26 mouse cellular contexts compared by ENCODE assay signal in genomic region chr4:102177258-102177657, GRCm38 (mm10).
DNase-seq lines count a peak whose midpoint lies in the region; ATAC-seq and TF ChIP-seq lines count a peak whose summit lies in the region.
"Had no signal": no experiment of that assay in that cellular context is flagged by ENCODE, and none has a peak within 500 bp of the region (broad histone marks: within the 10 kb centered on the region; RNA-seq: fewer than 3 reads in every experiment).

No protein-coding gene starts in this region.

- peaks cover 19% of the 10 kb centered on the region for H3K4me1 ChIP-seq in heart, embryonic 10.5 days
- peaks cover 27% of the 10 kb centered on the region for H3K4me1 ChIP-seq in heart, embryonic 13.5 days
- no peaks in the 10 kb centered on the region for H3K4me1 ChIP-seq in lung, embryonic 14.5 days (ENCODE audit: insufficient read depth)
- H3K4me1 ChIP-seq: forebrain, embryonic 13.5 days had no signal

- no peak overlapping the region for H3K4me3 ChIP-seq in heart, embryonic 10.5 days
- no peak overlapping the region for H3K4me3 ChIP-seq in heart, embryonic 13.5 days
- no peak overlapping the region for H3K4me3 ChIP-seq in lung, embryonic 14.5 days (ENCODE audit: low read depth, low read length)
- H3K4me3 ChIP-seq: forebrain, embryonic 10.5 days; forebrain, embryonic 13.5 days; heart, embryonic 15.5 days had no signal

- peak; percentile 88 for DNase-seq in heart, embryonic 10.5 days (ENCODE audit: low spot score)
- DNase-seq in heart, postnatal 14 days: no peak
- DNase-seq in heart, adult 18-20 months: no peak
- peak; percentile 41 for DNase-seq in lung, embryonic 14.5 days
- no peak for DNase-seq in lung, postnatal 14 days
- DNase-seq: adrenal gland, postnatal 10 days; adrenal gland, postnatal 36 days; cerebellum, adult 18-20 months; cerebellum, adult 9-10 months; cerebellum, postnatal 14 days; gastrocnemius, postnatal 10 days; gastrocnemius, postnatal 36 days; heart, postnatal 36 days; kidney, adult 18-20 months had no signal

- ATAC-seq in heart, embryonic 13.5 days (ENCODE audit: extremely low read depth, insufficient number of reproducible peaks, low FRiP score, low TSS enrichment): no peak
- ATAC-seq in lung, embryonic 14.5 days (ENCODE audit: insufficient read depth): no peak; the same call in 1 of the 2 replicates
- ATAC-seq: forebrain, embryonic 13.5 days; forebrain, embryonic 16.5 days; hindbrain, postnatal 0 days; inflammation-experienced regulatory T-cells, adult 6 months; intestine, embryonic 16.5 days; Patski had no signal

- peaks cover 4% of the 10 kb centered on the region; the same call in 1 of the 2 replicates for H3K27me3 ChIP-seq in heart, embryonic 10.5 days (ENCODE audit: insufficient read depth, poor library complexity, severe bottlenecking)
- H3K27me3 ChIP-seq in heart, embryonic 13.5 days (replicated peaks): no peaks in the 10 kb centered on the region
- no peaks in the 10 kb centered on the region for H3K27me3 ChIP-seq in lung, embryonic 14.5 days (ENCODE audit: insufficient read depth, low read length)
- H3K27me3 ChIP-seq: CH12.LX; forebrain, embryonic 13.5 days; heart, embryonic 15.5 days; Patski had no signal

- H3K4me2 ChIP-seq in heart, embryonic 13.5 days: no peak overlapping the region
- H3K4me2 ChIP-seq in lung, embryonic 14.5 days: no peak overlapping the region
- H3K4me2 ChIP-seq: forebrain, embryonic 13.5 days; heart, embryonic 15.5 days; hindbrain, embryonic 14.5 days had no signal

- H3K9ac ChIP-seq in heart, embryonic 13.5 days: no peak overlapping the region
- H3K9ac ChIP-seq in lung, embryonic 14.5 days: no peak overlapping the region
- H3K9ac ChIP-seq: forebrain, embryonic 13.5 days; heart, embryonic 15.5 days; hindbrain, embryonic 14.5 days had no signal

- no peak overlapping the region for H3K27ac ChIP-seq in heart, embryonic 10.5 days
- peak overlapping the region; percentile 60 for H3K27ac ChIP-seq in heart, embryonic 13.5 days (replicated peaks)
- H3K27ac ChIP-seq in lung, embryonic 14.5 days (ENCODE audit: low read depth): no peak overlapping the region
- H3K27ac ChIP-seq: forebrain, embryonic 10.5 days; forebrain, embryonic 13.5 days; heart, embryonic 15.5 days; hindbrain, embryonic 14.5 days; hindbrain, postnatal 0 days had no signal

- 32% methylated on average over 5 of the region's 5 CpGs for WGBS in heart, embryonic 10.5 days
- 27% methylated on average over 5 of the region's 5 CpGs for WGBS in heart, embryonic 13.5 days
- 38% methylated on average over 5 of the region's 5 CpGs for WGBS in lung, embryonic 14.5 days

- H3K36me3 ChIP-seq in heart, embryonic 10.5 days: no peaks in the 10 kb centered on the region
- no peaks in the 10 kb centered on the region for H3K36me3 ChIP-seq in heart, embryonic 13.5 days
- H3K36me3 ChIP-seq in lung, embryonic 14.5 days (ENCODE audit: insufficient read depth): no peaks in the 10 kb centered on the region
- H3K36me3 ChIP-seq: forebrain, embryonic 10.5 days; G1E; heart, embryonic 15.5 days had no signal

- intact Hi-C loops in heart, postnatal 14 days (cut with DNase I): no loop called here

- no peaks in the 10 kb centered on the region for H3K9me3 ChIP-seq in heart, embryonic 10.5 days
- no peaks in the 10 kb centered on the region for H3K9me3 ChIP-seq in heart, embryonic 13.5 days
- no peaks in the 10 kb centered on the region for H3K9me3 ChIP-seq in lung, embryonic 14.5 days (ENCODE audit: low read depth, low read length)
- H3K9me3 ChIP-seq: forebrain, embryonic 10.5 days; forebrain, embryonic 13.5 days; heart, embryonic 15.5 days had no signal

- no peak for TF ChIP-seq CTCF in lung, embryonic 14.5 days (IDR thresholded peaks at IDR 0.05; ENCODE audit: low read depth)

Comparison
In these comparisons a context has a peak if more than half of its experiments do, and no peak if none do; other contexts are left out.
1. DNase-seq: peak in heart, embryonic 10.5 days (single experiment) and lung, embryonic 14.5 days (single experiment); none in heart, postnatal 14 days (0 of 2), heart, adult 18-20 months (0 of 2) and lung, postnatal 14 days (single experiment).